Mouse (Mus musculus) heart, postnatal 0 days (tissue): ENCODE measurements around the gene Gm29289.
"Not testable (repeated sequence)": the region's sequence is repeated elsewhere in the genome, so short reads cannot be mapped to it uniquely, and the experiment has no call there.

Experiments used
- CTCF ChIP-seq: IDR thresholded peaks from 2 replicates; pipeline ENCODE4 v1.5.1; 2016; ENCODE audit warnings: antibody characterized with exemption, control low read depth, low read depth
- EP300 ChIP-seq: IDR thresholded peaks from 2 replicates; pipeline ENCODE4 v1.6.1; 2016; ENCODE audit warnings: antibody characterized with exemption, low read depth

DNA sequence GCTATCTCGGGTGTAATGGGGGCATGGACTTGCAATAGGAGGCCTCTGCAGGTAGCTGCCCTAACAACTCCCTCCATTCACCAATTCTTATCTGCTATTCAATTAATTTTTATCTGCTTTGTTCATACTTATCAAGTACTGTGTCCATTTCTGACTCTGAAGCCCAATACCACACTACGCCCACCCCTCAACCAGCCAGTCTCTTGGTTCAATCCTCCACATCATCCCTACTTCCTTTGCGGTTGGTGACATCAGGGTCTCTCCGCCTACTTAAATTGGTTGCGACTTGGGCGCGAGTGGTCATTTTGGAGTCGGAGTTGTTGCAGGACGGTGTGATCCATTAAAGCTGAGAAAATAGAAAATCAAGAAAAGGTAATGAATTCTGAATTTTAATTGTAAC lies 31.7 kb upstream of the Gm29289 start, which contains the start of gene Gm10352:
- not testable (repeated sequence) for TF ChIP-seq EP300, CTCF
